Mouse (Mus musculus) thymus, adult 2 months (tissue): ENCODE measurements around the gene Fam104a. TPM values are rescaled to one million over a fixed set of nuclear protein-coding genes. Genes with fewer than 3 reads are reported as not detected.

Source experiments
- DNase-seq: peaks from one replicate; pipeline ENCODE4 v3.0.0; 2021
- H3K27ac ChIP-seq: fragments of 200-500 bp; 2 replicates; pipeline ENCODE4 v1.5.1; 2012; ENCODE audit warnings: low read length, control low read depth; ENCODE audit not compliant: control insufficient read depth, insufficient read depth
- H3K27me3 ChIP-seq: fragments of 200-500 bp; 2 replicates; pipeline ENCODE4 v1.6.1; 2012; ENCODE audit warnings: mild to moderate bottlenecking, low read length, moderate library complexity, mixed read lengths; ENCODE audit not compliant: control insufficient read depth, insufficient read depth
- H3K36me3 ChIP-seq: fragments of 200-500 bp; 2 replicates; pipeline ENCODE4 v1.6.1; 2012; ENCODE audit warnings: mild to moderate bottlenecking, low read length, moderate library complexity; ENCODE audit not compliant: control insufficient read depth, insufficient read depth
- H3K4me1 ChIP-seq: fragments of 200-500 bp; replicated peaks from 2 replicates; pipeline ENCODE4 v1.6.1; 2012; ENCODE audit warnings: low read length; ENCODE audit not compliant: control insufficient read depth, insufficient read depth
- H3K4me3 ChIP-seq: fragments of 200-500 bp; 2 replicates; pipeline ENCODE4 v1.5.1; 2012; ENCODE audit warnings: mild to moderate bottlenecking, low read length, control low read depth, moderate library complexity; ENCODE audit not compliant: control insufficient read depth, insufficient read depth
- CTCF ChIP-seq: fragments of 200-500 bp; IDR thresholded peaks from 2 replicates; pipeline ENCODE4 v1.5.1; 2012; ENCODE audit warnings: mild to moderate bottlenecking, control low read depth, low read length, moderate library complexity, borderline replicate concordance; ENCODE audit not compliant: control insufficient read depth, poor library complexity, insufficient read depth; ENCODE audit errors: extremely low read depth
- POLR2A ChIP-seq: fragments of 200-500 bp; IDR thresholded peaks from 2 replicates; pipeline ENCODE4 v1.6.1; 2012; ENCODE audit warnings: mild to moderate bottlenecking, low read length, control low read depth, moderate library complexity; ENCODE audit not compliant: control insufficient read depth, poor library complexity, insufficient read depth; ENCODE audit errors: extremely low read depth
- WGBS: fragments of 180-500 bp; shearing (Covaris S2); methylation state at CpG from one replicate; pipeline ENCODE4 v1.1.7; 2018; 5-methylcytosine and 5-hydroxymethylcytosine counted together
- polyA plus RNA-seq: library from polyadenylated mRNA; depleted of rRNA; stranded (reverse); fragments of >200 nt; gene quantifications from 2 replicates; pipeline ENCODE4 v1.2.3, GENCODE M21; 2012; rRNA removed

The Fam104a gene
- polyA plus RNA-seq, 1 experiment, result 44.7 TPM

GRCm38 (mm10) chr11:113618672-113619419 is 65.1 kb downstream of the Fam104a start, which contains the start of gene Sstr2:
TSS of gene Sstr2 (plus strand) at chr11:113619342.
- TF ChIP-seq POLR2A (peak; percentile 2; the same call in 1 of the 2 replicates), CTCF (no peak)
- under 1% methylated on average over 54 of the region's 54 CpGs for whole genome bisulfite sequencing
- no peak within 1 kb of the TSS for H3K27ac ChIP-seq
- peak; percentile 85 for DNase-seq
- H3K27me3 ChIP-seq, result no peaks in the 10 kb centered on the region; the same call in 1 of the 2 replicates
- H3K4me1 ChIP-seq, result peaks cover 68% of the 10 kb centered on the region
- H3K4me3 ChIP-seq, result peak within 1 kb of the TSS; percentile 58
- no peaks in the 10 kb centered on the region for H3K36me3 ChIP-seq

DNA sequence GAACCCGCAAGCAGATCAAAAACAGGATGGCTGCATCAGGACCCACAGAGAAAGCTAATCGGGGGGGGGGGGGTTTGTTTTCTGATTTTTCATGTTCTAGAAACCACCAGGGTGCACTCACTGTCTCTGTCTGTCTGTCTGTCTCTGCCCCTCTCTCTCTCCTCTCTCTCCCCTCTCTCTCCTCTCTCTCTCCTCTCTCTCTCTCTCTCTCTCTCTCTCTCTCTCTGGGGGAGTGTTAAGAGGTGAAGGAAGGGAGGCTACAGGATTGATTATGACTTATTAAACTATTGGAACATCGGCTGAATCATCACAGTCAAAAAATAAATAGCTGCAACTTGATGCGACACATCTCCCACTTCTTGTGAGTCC is 65.7 kb downstream of the Fam104a start:
- no peaks in the 10 kb centered on the region for H3K36me3 ChIP-seq
- WGBS, result 3% methylated on average over 4 of the region's 4 CpGs
- peak overlapping the region; percentile 58 for H3K4me3 ChIP-seq
- no peak for DNase-seq
- no peak overlapping the region for H3K27ac ChIP-seq
- H3K4me1 ChIP-seq, result peaks cover 69% of the 10 kb centered on the region
- TF ChIP-seq POLR2A, result no peak
- no peak for TF ChIP-seq CTCF
- H3K27me3 ChIP-seq, result no peaks in the 10 kb centered on the region; the same call in 1 of the 2 replicates

- WGBS, result 53% methylated on average over 14 of the region's 14 CpGs
- H3K36me3 ChIP-seq, result no peaks in the 10 kb centered on the region
- peaks cover 66% of the 10 kb centered on the region for H3K4me1 ChIP-seq
- H3K27ac ChIP-seq, result no peak overlapping the region
- no peaks in the 10 kb centered on the region; the same call in 1 of the 2 replicates for H3K27me3 ChIP-seq
- TF ChIP-seq CTCF (no peak), POLR2A (no peak)
- no peak overlapping the region for H3K4me3 ChIP-seq
- DNase-seq, result peak; percentile 83
Observed at GRCm38 (mm10) chr11:113617132-113617911, 66.6 kb downstream of the Fam104a start.

GRCm38 (mm10) chr11:113614476-113614875 is 69.5 kb downstream of the Fam104a start:
- H3K4me1 ChIP-seq, result peaks cover 60% of the 10 kb centered on the region
- peak; percentile 56 for DNase-seq
- H3K27ac ChIP-seq, result peak overlapping the region; percentile 85
- H3K36me3 ChIP-seq, result no peaks in the 10 kb centered on the region
- H3K27me3 ChIP-seq, result no peaks in the 10 kb centered on the region
- TF ChIP-seq CTCF (no peak), POLR2A (no peak)
- no peak overlapping the region for H3K4me3 ChIP-seq
- 10% methylated on average over 6 of the region's 6 CpGs for WGBS

DNA sequence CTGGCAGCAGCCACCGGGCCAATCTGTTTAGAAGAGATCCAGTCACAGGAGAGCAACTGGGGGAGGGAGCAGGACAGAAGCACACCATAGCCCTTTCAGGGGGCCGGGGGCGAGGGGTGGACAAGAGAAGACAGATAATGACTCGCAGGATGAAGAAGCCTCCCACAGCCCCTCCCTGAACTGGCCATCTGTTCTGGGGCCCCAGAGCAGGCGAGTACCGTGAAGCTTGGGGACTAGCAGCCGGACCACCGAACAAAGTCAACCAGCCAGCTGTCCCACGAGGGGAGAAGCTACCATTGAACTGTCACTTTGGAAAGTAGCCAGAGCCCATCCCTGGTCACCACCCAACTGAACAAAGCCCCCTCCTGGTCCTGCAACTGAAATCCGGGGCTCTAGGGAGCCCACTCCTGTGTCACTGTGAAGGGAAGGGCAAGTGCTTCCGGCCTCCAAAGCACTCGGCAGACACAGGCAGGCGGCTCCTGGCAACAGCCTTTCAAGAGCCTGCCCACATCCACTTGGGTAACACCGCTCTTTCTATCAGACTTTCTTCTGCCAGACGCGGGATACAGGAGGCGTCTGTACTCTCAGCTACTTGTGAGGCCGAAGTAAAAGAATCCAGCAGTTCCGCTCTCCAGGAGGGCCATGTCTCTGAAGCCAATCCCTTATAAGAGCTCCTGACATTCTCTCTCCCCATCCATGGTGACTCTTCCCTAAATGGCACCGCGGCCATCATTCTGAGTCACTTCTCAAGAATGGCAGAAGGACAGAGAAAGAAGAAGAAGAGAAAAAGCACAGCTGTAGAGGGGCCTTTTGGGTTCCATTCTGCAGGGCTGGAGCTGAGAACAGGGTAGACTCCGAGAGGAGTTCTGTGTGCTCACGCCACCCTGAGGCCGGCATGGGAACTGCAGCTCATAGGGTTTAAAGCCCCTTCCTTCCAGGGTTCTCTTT is 72.0 kb downstream of the Fam104a start:
- H3K4me3 ChIP-seq, result peak overlapping the region; percentile 30
- TF ChIP-seq POLR2A (no peak; the same call in 1 of the 2 replicates), CTCF (peak; percentile 90; the same call in 1 of the 2 replicates)
- no peaks in the 10 kb centered on the region for H3K27me3 ChIP-seq
- H3K36me3 ChIP-seq, result no peaks in the 10 kb centered on the region
- DNase-seq, result peak; percentile 76
- 10% methylated on average over 24 of the region's 24 CpGs for WGBS
- peak overlapping the region; percentile 81 for H3K27ac ChIP-seq
- peaks cover 36% of the 10 kb centered on the region for H3K4me1 ChIP-seq

Other genes starting within 250 kb of the Fam104a start
- gene Sstr2, start 64.8 kb downstream of the Fam104a start, polyA plus RNA-seq, result 4.9 and 6.7 TPM in 2 replicates
- gene Cog1, start 35.0 kb downstream of the Fam104a start, polyA plus RNA-seq, result 66.4 and 67.4 TPM in 2 replicates
- 18.0 and 19.0 TPM in 2 replicates for gene Slc39a11, start 34.1 kb downstream of the Fam104a start, polyA plus RNA-seq
- 13.6 TPM in 2 replicates for gene D11Wsu47e, start 257 bp upstream of the Fam104a start, polyA plus RNA-seq
- gene Cpsf4l, start 25.9 kb upstream of the Fam104a start, polyA plus RNA-seq, result 0.84 and 1.4 TPM in 2 replicates
- 28.7 and 32.8 TPM in 2 replicates for gene Cdc42ep4, start 67.7 kb upstream of the Fam104a start, polyA plus RNA-seq